Mouse (Mus musculus) adrenal gland, postnatal 10 days (tissue): ENCODE measurements around the gene Mllt1. TPM values are rescaled to one million over a fixed set of nuclear protein-coding genes. Genes with fewer than 3 reads are reported as not detected.

Experiments
- DNase-seq: peaks from one replicate; pipeline ENCODE4 v3.0.0; 2021; ENCODE audit warnings: mixed read lengths
- total RNA-seq, 2 experiments: library from RNA; stranded (reverse); gene quantifications; 2 replicates each; pipeline ENCODE4 v1.2.3; 2021

Gene Mllt1
- total RNA-seq, 2 experiments from 2014 or later = 27.9 to 33.6 TPM

GRCm38 (mm10) chr17:56877426-56877825 is 57.8 kb downstream of the Mllt1 start:
- DNase-seq = no peak

DNA sequence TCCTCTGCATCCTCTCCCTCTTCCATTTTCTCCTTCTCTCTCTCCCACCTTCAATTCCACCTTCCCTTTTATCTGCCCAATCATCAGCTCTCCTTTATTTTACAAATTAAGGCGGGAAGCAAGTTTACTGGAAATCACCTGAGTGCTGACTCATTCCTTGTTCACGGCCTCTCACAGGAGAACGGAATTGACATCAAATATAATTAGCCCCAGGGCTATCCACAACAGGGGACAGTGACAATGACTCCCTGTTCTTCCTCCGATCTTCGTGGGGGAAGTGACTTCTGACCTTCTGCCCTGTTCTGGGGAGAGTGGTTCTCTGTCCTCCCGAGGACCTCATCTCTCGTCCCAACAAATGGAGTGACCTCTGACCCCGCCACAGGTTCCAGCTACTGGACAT is 58.2 kb downstream of the Mllt1 start:
- no peak for DNase-seq

GRCm38 (mm10) chr17:56876465-56876864 is 58.8 kb downstream of the Mllt1 start:
- DNase-seq = no peak

GRCm38 (mm10) chr17:56874936-56875651 is 60.1 kb downstream of the Mllt1 start, which contains the start of gene 1700061G19Rik:
Gene 1700061G19Rik, plus strand, starts transcription at chr17:56875477.
- peak; percentile 50 for DNase-seq

- DNase-seq = no peak
Measured at GRCm38 (mm10) chr17:56874237-56874636, 61.0 kb downstream of the Mllt1 start, which contains the start of gene Acsbg2. Gene Acsbg2, minus strand, starts transcription at chr17:56874447.

DNA sequence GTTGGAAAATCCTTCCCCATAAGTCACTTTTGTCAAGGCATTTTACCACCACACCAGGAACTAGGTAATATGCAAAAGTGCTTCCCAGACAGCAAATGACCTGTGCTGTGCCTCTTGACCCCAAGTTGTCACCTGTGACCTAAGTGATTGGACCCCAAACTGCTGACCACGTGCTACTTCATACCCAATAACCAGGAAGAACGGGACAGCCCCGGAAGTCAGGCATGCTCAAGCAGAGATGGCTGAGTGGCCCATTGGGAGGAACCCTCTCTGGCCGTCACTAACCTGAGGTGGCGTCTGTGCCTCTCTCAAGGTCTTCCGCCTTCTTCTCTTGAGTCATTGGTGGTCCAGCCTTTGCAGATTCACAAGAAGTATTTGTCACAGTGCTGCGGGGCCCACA is 62.7 kb downstream of the Mllt1 start:
- no peak for DNase-seq

- no peak for DNase-seq
Measured at GRCm38 (mm10) chr17:56871767-56872166, 63.4 kb downstream of the Mllt1 start.

DNA sequence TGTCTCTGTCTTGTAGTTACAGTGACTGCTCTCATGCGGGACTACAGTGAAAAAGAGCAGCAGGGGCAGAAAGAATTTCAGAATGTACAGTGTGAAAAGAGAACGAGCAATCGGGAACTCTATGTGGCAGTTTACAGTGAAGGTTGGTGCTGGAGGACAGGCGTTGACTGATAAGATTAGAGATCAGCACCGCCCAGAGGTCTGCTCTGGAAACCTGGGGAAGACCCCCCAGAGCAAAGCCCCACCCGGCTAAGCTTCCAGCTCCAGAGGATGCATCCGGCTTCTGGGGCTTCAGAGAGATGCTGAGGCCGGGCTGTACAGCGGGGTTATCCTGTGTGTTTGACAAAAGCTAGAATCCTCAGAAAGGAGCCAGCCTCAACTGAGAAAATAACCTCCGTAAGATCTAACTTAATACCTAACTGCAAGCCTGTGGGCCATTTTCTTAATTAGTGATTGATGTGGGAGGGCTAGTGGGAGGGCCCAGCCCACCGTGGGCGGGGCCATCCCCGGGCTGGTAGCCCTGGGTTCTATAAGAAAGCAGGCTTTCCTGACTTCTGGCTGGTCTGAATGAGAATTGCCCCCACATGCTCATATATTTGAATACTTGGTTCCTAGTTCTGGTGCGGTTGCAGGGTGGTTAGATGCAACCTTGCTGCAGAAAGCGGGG is 64.8 kb downstream of the Mllt1 start:
- no peak for DNase-seq

DNA sequence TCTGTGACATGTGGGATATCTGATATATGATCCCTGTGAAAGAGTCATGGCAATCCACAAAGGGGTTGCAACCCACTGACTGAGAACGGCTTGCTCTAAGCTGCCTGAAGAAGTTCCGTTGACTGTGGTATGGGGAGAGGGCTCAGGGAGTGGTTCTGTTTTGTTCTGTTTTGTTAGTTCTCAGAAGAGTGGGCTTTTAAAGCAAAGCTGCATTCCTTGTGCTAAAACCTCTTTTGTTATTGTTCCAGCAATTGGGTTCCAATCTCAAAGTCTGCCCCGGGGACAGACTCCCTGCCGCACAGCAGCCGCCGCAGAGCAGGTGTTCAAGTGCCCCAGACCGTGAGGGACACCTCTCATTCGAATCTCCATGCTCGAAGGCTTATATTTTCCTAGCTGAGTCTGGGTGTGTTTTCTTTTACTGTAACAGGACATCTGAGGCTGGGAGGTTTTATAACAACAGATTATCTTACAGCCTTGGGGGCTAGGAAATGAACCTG is 65.7 kb downstream of the Mllt1 start:
- DNase-seq = no peak

GRCm38 (mm10) chr17:56866071-56866470 is 69.1 kb downstream of the Mllt1 start:
- DNase-seq = no peak

- no peak for DNase-seq
Measured at GRCm38 (mm10) chr17:56861197-56861596, 74.0 kb downstream of the Mllt1 start.

DNA sequence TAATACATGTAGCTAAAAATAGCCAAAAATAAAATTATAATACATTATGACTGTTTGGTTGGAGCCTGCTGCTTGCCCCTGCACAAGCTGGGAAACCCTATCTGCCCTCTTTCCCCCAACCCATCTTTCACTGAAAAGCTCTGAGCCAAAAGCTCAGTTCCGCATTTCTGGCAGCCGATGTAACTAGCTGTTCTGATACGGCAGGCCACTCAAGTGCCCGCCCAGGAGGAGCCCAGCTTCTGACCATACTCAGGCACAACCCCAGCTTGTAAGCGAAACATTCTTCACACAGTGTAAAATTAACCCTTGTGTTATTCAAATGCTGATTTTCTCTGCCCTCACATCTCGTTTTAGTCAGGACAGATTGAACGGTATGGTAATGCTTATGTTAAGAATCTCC is 76.3 kb downstream of the Mllt1 start:
- no peak for DNase-seq

- DNase-seq = peak; percentile 81
Measured at GRCm38 (mm10) chr17:56858216-56858615, 77.0 kb downstream of the Mllt1 start.

GRCm38 (mm10) chr17:56855421-56855820 is 79.8 kb downstream of the Mllt1 start:
- DNase-seq = no peak

DNA sequence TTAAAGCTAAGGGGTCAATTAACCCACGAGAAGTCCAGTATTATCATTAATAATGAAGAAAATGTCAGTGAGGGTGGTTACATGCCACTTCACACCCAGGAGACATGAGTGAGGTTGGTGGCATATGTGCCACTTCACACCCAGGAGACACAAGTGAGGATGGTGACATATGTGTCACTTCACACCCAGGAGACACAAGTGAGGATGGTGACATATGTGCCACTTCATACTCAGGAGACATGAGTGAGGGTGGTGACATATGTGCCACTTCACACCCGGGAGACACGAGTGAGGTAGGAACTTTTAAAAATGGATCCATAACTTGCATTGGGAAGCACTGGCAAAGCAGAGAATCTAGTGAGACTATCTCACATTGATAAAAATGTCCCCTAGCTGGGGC is 84.0 kb downstream of the Mllt1 start:
- no peak for DNase-seq

DNA sequence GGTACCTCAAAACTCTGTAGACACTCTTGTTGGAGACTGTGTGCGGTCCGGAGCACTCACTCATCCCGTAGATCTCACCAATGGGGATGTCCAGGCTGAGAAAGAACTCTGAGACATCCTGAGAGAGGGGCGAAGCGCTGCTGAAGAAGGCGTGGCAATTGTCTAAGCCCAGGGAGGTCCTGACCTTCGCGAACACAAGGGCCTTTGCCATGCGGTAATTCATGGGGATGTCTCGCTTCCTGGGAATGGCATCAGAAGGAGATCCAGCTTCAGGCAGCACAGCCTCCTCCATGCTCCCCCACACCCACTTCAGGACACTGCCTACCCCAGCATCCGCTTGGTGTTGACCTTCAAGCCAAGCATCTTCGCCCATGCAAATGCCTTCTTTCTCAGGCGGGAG is 85.5 kb downstream of the Mllt1 start:
- DNase-seq = no peak

GRCm38 (mm10) chr17:56848785-56849184 is 86.4 kb downstream of the Mllt1 start:
- DNase-seq = no peak

DNA sequence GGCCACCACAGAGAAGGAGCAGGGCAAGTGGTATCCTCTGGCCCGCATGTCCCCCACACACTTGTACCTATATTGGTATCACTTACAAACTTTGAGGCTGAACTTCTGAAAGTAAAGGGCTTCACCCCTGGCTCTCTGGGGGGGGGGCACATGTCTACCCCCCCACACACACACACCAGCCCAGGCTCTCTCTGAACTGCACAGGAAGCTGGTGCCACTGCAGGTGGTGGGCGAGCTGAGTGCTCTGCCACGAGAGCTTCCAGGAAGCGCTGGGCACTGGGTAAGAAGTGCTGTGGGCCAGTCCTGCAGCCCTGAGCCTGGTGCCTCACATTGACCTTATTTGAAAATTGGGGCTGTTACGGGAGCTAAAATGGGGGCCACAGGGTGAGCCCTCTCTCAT is 91.5 kb downstream of the Mllt1 start:
- no peak for DNase-seq

Other genes starting within 250 kb of the Mllt1 start
- 100 to 1,000 TPM; 432 to 465 TPM for gene Ndufa11, start 217.6 kb downstream of the Mllt1 start, total RNA-seq
- 10 to 100 TPM; 16.8 to 24.2 TPM for gene Vmac, start 217.4 kb downstream of the Mllt1 start, total RNA-seq
- gene Nrtn, start 177.9 kb downstream of the Mllt1 start, total RNA-seq = 1 to 10 TPM; 5.9 to 6.3 TPM
- 10 to 100 TPM; 27.6 to 34.5 TPM for gene Dus3l, start 170.7 kb downstream of the Mllt1 start, total RNA-seq
- gene Prr22, start 165.2 kb downstream of the Mllt1 start, total RNA-seq = under 1 TPM; 0.27 to 0.42 TPM
- gene Rfx2, start 104.4 kb downstream of the Mllt1 start, total RNA-seq = 1 to 10 TPM; 5.5 to 5.7 TPM
- under 1 TPM in 1 of 2 experiments, not detected in 1; 0.12 TPM for gene Acsbg2, start 61.0 kb downstream of the Mllt1 start, total RNA-seq
- 1 to 10 TPM; 1.2 to 2.6 TPM for gene 1700061G19Rik, start 59.9 kb downstream of the Mllt1 start, total RNA-seq
- not detected for gene Acer1, start 46.7 kb upstream of the Mllt1 start, total RNA-seq
- gene Clpp, start 54.9 kb upstream of the Mllt1 start, total RNA-seq = 10 to 100 TPM; 95.9 TPM
- 10 to 100 TPM; 63.6 to 68.9 TPM for gene Alkbh7, start 61.9 kb upstream of the Mllt1 start, total RNA-seq
- gene Pspn, start 64.6 kb upstream of the Mllt1 start, total RNA-seq = under 1 TPM; 0.87 to 0.97 TPM
- 10 to 100 TPM; 43.0 to 44.8 TPM for gene Gtf2f1, start 75.9 kb upstream of the Mllt1 start, total RNA-seq
- gene Gm17949, start 76.1 kb upstream of the Mllt1 start, total RNA-seq = under 1 TPM; 0.21 to 0.33 TPM
- 10 to 100 TPM; 90.4 to 99.1 TPM for gene Khsrp, start 96.1 kb upstream of the Mllt1 start, total RNA-seq
- not detected for gene Slc25a41, start 106.2 kb upstream of the Mllt1 start, total RNA-seq
- 1 to 10 TPM; 2.0 to 3.9 TPM for gene Crb3, start 123.7 kb upstream of the Mllt1 start, total RNA-seq
- 100 to 1,000 TPM; 119 to 122 TPM for gene Slc25a23, start 124.4 kb upstream of the Mllt1 start, total RNA-seq
- 1 to 10 TPM; 3.4 TPM for gene Dennd1c, start 143.1 kb upstream of the Mllt1 start, total RNA-seq
- 10 to 100 TPM; 10.9 to 20.6 TPM for gene Tubb4a, start 152.4 kb upstream of the Mllt1 start, total RNA-seq
- under 1 TPM; 0.30 to 0.48 TPM for gene Tnfsf9, start 169.9 kb upstream of the Mllt1 start, total RNA-seq
- gene Cd70, start 214.4 kb upstream of the Mllt1 start, total RNA-seq = not detected